Mouse (Mus musculus) intestine, embryonic 14.5 days (tissue): ENCODE results near the gene Hs6st2. TPM values are rescaled to one million over a fixed set of nuclear protein-coding genes. Genes with fewer than 3 reads are reported as not detected.

Experiments
- ATAC-seq: fragments of 200-750 bp; cut with Nextera tagmentation; replicated peaks from 2 replicates; pipeline ENCODE4 v1.8.0; 2017; ENCODE audit warnings: low read depth, moderate number of reproducible peaks, moderate TSS enrichment, moderate library complexity; ENCODE audit not compliant: low FRiP score, low TSS enrichment
- DNase-seq: peaks from one replicate; pipeline ENCODE4 v3.0.0-alpha.2; 2018; ENCODE audit warnings: low spot score
- H3K27ac ChIP-seq: fragments of 300-500 bp; sonication (generic); 2 replicates; pipeline ENCODE4 v1.5.1; 2014; ENCODE audit warnings: low read depth, mild to moderate bottlenecking, control low read depth
- H3K27me3 ChIP-seq: fragments of 300-500 bp; sonication (generic); replicated peaks from 2 replicates; pipeline ENCODE4 v1.6.1; 2014; ENCODE audit warnings: low read length, control low read depth; ENCODE audit not compliant: control insufficient read depth, insufficient read depth
- H3K36me3 ChIP-seq: fragments of 300-500 bp; sonication (generic); 2 replicates; pipeline ENCODE4 v1.6.1; 2014; ENCODE audit warnings: low read length, control low read depth; ENCODE audit not compliant: control insufficient read depth, insufficient read depth
- H3K4me1 ChIP-seq: fragments of 300-500 bp; sonication (generic); replicated peaks from 2 replicates; pipeline ENCODE4 v1.6.1; 2014; ENCODE audit warnings: low read length, control low read depth, mixed read lengths; ENCODE audit not compliant: control insufficient read depth, insufficient read depth
- H3K4me2 ChIP-seq: fragments of 300-500 bp; sonication (generic); 2 replicates; pipeline ENCODE4 v1.6.1; 2014; ENCODE audit warnings: low read length
- H3K4me3 ChIP-seq: fragments of 300-500 bp; sonication (generic); 2 replicates; pipeline ENCODE4 v1.5.1; 2014; ENCODE audit warnings: low read depth, low read length, control low read depth, mixed read lengths
- H3K9ac ChIP-seq: fragments of 300-500 bp; sonication (generic); 2 replicates; pipeline ENCODE4 v1.6.1; 2014; ENCODE audit warnings: mild to moderate bottlenecking, low read length
- H3K9me3 ChIP-seq: fragments of 300-500 bp; sonication (generic); 2 replicates; pipeline ENCODE4 v1.6.1; 2016; ENCODE audit warnings: low read length, control low read depth; ENCODE audit not compliant: control insufficient read depth
- WGBS: fragments of 180-500 bp; shearing (Covaris S2); extraction: QIAGEN DNeasy Blood & Tissue Kit; methylation state at CpG from one replicate; pipeline ENCODE4 v1.1.7; 2014; 5-methylcytosine and 5-hydroxymethylcytosine counted together
- polyA plus RNA-seq: library from polyadenylated mRNA; unstranded; fragments of >200 nt; fragmentation: Nextera tagmentation; extraction: Ambion mirVana; gene quantifications from 2 replicates; pipeline ENCODE4 v1.2.1, GENCODE M21; 2014

Gene Hs6st2
- polyA plus RNA-seq, 1 experiment from 2014 or later, result 9.0 TPM

- Histone ChIP-seq H3K27ac (no peak overlapping the region), H3K4me1 (no peaks in the 10 kb centered on the region), H3K9me3 (no peaks in the 10 kb centered on the region), H3K4me3 (no peak overlapping the region), H3K9ac (no peak overlapping the region), H3K4me2 (no peak overlapping the region), H3K36me3 (no peaks in the 10 kb centered on the region), H3K27me3 (no peaks in the 10 kb centered on the region)
- DNase-seq (no peak), ATAC-seq (no peak)
- 86% methylated on average over 1 of the region's 1 CpGs for WGBS
These were observed 150.5 kb downstream of the Hs6st2 start for GRCm38 (mm10) chrX:51531136-51531535.

GRCm38 (mm10) chrX:51528601-51529000 lies 153.1 kb downstream of the Hs6st2 start:
- no peak overlapping the region for H3K4me2 ChIP-seq
- no peaks in the 10 kb centered on the region for H3K36me3 ChIP-seq
- no peak overlapping the region for H3K4me3 ChIP-seq
- no peaks in the 10 kb centered on the region for H3K27me3 ChIP-seq
- H3K9ac ChIP-seq, result no peak overlapping the region
- H3K27ac ChIP-seq, result no peak overlapping the region
- DNase-seq (no peak), ATAC-seq (no peak)
- no peaks in the 10 kb centered on the region for H3K4me1 ChIP-seq
- no peaks in the 10 kb centered on the region for H3K9me3 ChIP-seq

GRCm38 (mm10) chrX:51514831-51515230 lies 166.8 kb downstream of the Hs6st2 start:
- ATAC-seq (no peak), DNase-seq (no peak)

GRCm38 (mm10) chrX:51506526-51506925 lies 175.1 kb downstream of the Hs6st2 start:
- DNase-seq, result no peak
- H3K27ac ChIP-seq, result no peak overlapping the region
- no peak for ATAC-seq
- H3K27me3 ChIP-seq, result no peaks in the 10 kb centered on the region; the same call in 1 of the 2 replicates
- no peak overlapping the region for H3K4me2 ChIP-seq
- H3K36me3 ChIP-seq, result no peaks in the 10 kb centered on the region
- no peak overlapping the region for H3K9ac ChIP-seq
- 71% methylated on average over 4 of the region's 4 CpGs for WGBS
- H3K4me3 ChIP-seq, result no peak overlapping the region
- no peaks in the 10 kb centered on the region for H3K9me3 ChIP-seq
- H3K4me1 ChIP-seq, result no peaks in the 10 kb centered on the region

More at GRCm38 (mm10) chrX:51514831-51515230, 166.8 kb downstream of the Hs6st2 start:
- 6% methylated on average over 1 of the region's 1 CpGs for WGBS
- Histone ChIP-seq H3K27ac (no peak overlapping the region), H3K27me3 (no peaks in the 10 kb centered on the region), H3K9me3 (no peaks in the 10 kb centered on the region), H3K9ac (no peak overlapping the region), H3K36me3 (no peaks in the 10 kb centered on the region), H3K4me2 (no peak overlapping the region), H3K4me3 (no peak overlapping the region), H3K4me1 (no peaks in the 10 kb centered on the region)

- Histone ChIP-seq H3K9ac (no peak overlapping the region), H3K4me3 (no peak overlapping the region), H3K36me3 (no peaks in the 10 kb centered on the region), H3K27me3 (no peaks in the 10 kb centered on the region; the same call in 1 of the 2 replicates), H3K4me2 (no peak overlapping the region), H3K9me3 (no peaks in the 10 kb centered on the region), H3K27ac (no peak overlapping the region), H3K4me1 (no peaks in the 10 kb centered on the region)
- 65% methylated on average over 1 of the region's 1 CpGs for WGBS
- no peak for DNase-seq
- ATAC-seq, result no peak
These were observed 176.0 kb downstream of the Hs6st2 start for GRCm38 (mm10) chrX:51505691-51506090.

GRCm38 (mm10) chrX:51503781-51504471 lies 177.7 kb downstream of the Hs6st2 start:
- H3K27ac ChIP-seq, result no peak overlapping the region
- H3K27me3 ChIP-seq, result no peaks in the 10 kb centered on the region; the same call in 1 of the 2 replicates
- ATAC-seq, result no peak
- no peaks in the 10 kb centered on the region for H3K36me3 ChIP-seq
- WGBS, result 69% methylated on average over 7 of the region's 7 CpGs
- no peaks in the 10 kb centered on the region for H3K4me1 ChIP-seq
- no peak overlapping the region for H3K4me3 ChIP-seq
- H3K4me2 ChIP-seq, result no peak overlapping the region
- no peak overlapping the region for H3K9ac ChIP-seq
- H3K9me3 ChIP-seq, result no peaks in the 10 kb centered on the region
- no peak for DNase-seq

GRCm38 (mm10) chrX:51497831-51498230 lies 183.8 kb downstream of the Hs6st2 start:
- ATAC-seq (no peak), DNase-seq (no peak)
- no peak overlapping the region for H3K27ac ChIP-seq
- no peaks in the 10 kb centered on the region for H3K9me3 ChIP-seq
- H3K36me3 ChIP-seq, result no peaks in the 10 kb centered on the region
- WGBS, result 68% methylated on average over 1 of the region's 1 CpGs
- H3K4me1 ChIP-seq, result no peaks in the 10 kb centered on the region
- no peak overlapping the region for H3K4me3 ChIP-seq
- H3K27me3 ChIP-seq, result no peaks in the 10 kb centered on the region
- no peak overlapping the region for H3K4me2 ChIP-seq
- no peak overlapping the region for H3K9ac ChIP-seq

GRCm38 (mm10) chrX:51488374-51488773 lies 193.3 kb downstream of the Hs6st2 start:
- H3K9ac ChIP-seq, result no peak overlapping the region
- DNase-seq, result no peak

GRCm38 (mm10) chrX:51469411-51469810 lies 212.2 kb downstream of the Hs6st2 start:
- no peaks in the 10 kb centered on the region for H3K9me3 ChIP-seq
- no peak overlapping the region for H3K4me3 ChIP-seq
- H3K4me2 ChIP-seq, result no peak overlapping the region
- H3K36me3 ChIP-seq, result no peaks in the 10 kb centered on the region
- H3K4me1 ChIP-seq, result no peaks in the 10 kb centered on the region
- WGBS, result 89% methylated on average over 4 of the region's 4 CpGs
- H3K27me3 ChIP-seq, result 0 out of 2 replicates have a peak, but pooled peaks cover 2% of the 10 kb centered on the region
- no peak overlapping the region for H3K9ac ChIP-seq
- DNase-seq, result no peak
- no peak overlapping the region for H3K27ac ChIP-seq
- no peak for ATAC-seq

More at GRCm38 (mm10) chrX:51488374-51488773, 193.3 kb downstream of the Hs6st2 start:
- Histone ChIP-seq H3K4me3 (no peak overlapping the region), H3K4me2 (no peak overlapping the region), H3K36me3 (no peaks in the 10 kb centered on the region), H3K27ac (no peak overlapping the region), H3K9me3 (no peaks in the 10 kb centered on the region), H3K4me1 (no peaks in the 10 kb centered on the region), H3K27me3 (no peaks in the 10 kb centered on the region; the same call in 1 of the 2 replicates)
- ATAC-seq, result no peak
